Mouse (Mus musculus) midbrain, embryonic 15.5 days (tissue): ENCODE results near the gene D2hgdh. TPM values are rescaled to one million over a fixed set of nuclear protein-coding genes. Genes with fewer than 3 reads are reported as not detected.

Experiments
- ATAC-seq: fragments of 200-750 bp; cut with Nextera tagmentation; replicated peaks from 2 replicates; pipeline ENCODE4 v1.8.0; 2017; ENCODE audit warnings: moderate TSS enrichment
- H3K27ac ChIP-seq: fragments of 300-500 bp; sonication (generic); 2 replicates; pipeline ENCODE4 v1.5.1; 2015; ENCODE audit warnings: mild to moderate bottlenecking, inconsistent platforms
- H3K27me3 ChIP-seq: fragments of 300-500 bp; sonication (generic); replicated peaks from 2 replicates; pipeline ENCODE4 v1.6.1; 2015; ENCODE audit warnings: inconsistent platforms
- H3K36me3 ChIP-seq: fragments of 300-500 bp; sonication (generic); replicated peaks from 2 replicates; pipeline ENCODE4 v1.6.1; 2015; ENCODE audit warnings: inconsistent platforms
- H3K4me1 ChIP-seq: fragments of 300-500 bp; sonication (generic); 2 replicates; pipeline ENCODE4 v1.6.1; 2015; ENCODE audit warnings: inconsistent platforms
- H3K4me2 ChIP-seq: fragments of 300-500 bp; sonication (generic); 2 replicates; pipeline ENCODE4 v1.6.1; 2015; ENCODE audit warnings: inconsistent platforms, mild to moderate bottlenecking, moderate library complexity
- H3K4me3 ChIP-seq: fragments of 300-500 bp; sonication (generic); 2 replicates; pipeline ENCODE4 v1.5.1; 2015; ENCODE audit warnings: mild to moderate bottlenecking, inconsistent platforms
- H3K9ac ChIP-seq: fragments of 300-500 bp; sonication (generic); 2 replicates; pipeline ENCODE4 v1.6.1; 2015; ENCODE audit warnings: mild to moderate bottlenecking, inconsistent platforms
- H3K9me3 ChIP-seq: fragments of 300-500 bp; sonication (generic); 2 replicates; pipeline ENCODE4 v1.6.1; 2016; ENCODE audit warnings: inconsistent platforms
- WGBS: fragments of 180-500 bp; shearing (Covaris S2); methylation state at CpG from one replicate; pipeline ENCODE4 v1.1.7; 2015; ENCODE audit warnings: mixed read lengths; 5-methylcytosine and 5-hydroxymethylcytosine counted together
- polyA plus RNA-seq: library from polyadenylated mRNA; unstranded; fragments of >200 nt; fragmentation: Nextera tagmentation; extraction: Ambion mirVana; gene quantifications from 2 replicates; pipeline ENCODE4 v1.2.1, GENCODE M21; 2015

The D2hgdh gene
- 18.1 and 18.7 TPM in 2 replicates for polyA plus RNA-seq

DNA sequence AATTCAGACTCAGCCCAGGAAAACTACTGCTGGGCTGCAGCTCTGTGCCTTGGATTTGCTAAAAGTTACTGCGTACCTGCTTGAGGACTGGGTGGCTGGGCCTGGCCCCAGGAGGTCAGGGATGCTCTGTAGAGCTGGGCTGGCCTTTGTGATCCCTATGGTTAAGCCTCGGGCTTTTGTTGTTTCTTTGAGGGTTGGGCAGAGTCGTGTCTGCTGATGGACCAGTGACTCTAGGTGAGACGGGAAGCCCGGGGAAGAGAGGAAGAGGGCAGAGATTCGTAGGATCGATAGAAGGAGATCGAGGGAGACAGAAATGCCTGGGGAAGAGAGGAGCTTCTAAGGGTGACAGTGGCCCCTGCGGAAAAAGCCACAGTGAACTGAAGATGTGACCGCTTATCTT, at the start of gene D2hgdh:
Gene D2hgdh (plus strand): TSS at position 301 of the 400 bp plus-strand sequence.
- H3K9me3 ChIP-seq: no peaks in the 10 kb centered on the region
- H3K4me2 ChIP-seq: peak within 1 kb of the TSS; percentile 74
- ATAC-seq: peak; percentile 21
- peak within 1 kb of the TSS; percentile 98 for H3K27ac ChIP-seq
- WGBS: 2% methylated on average over 10 of the region's 10 CpGs
- no peaks in the 10 kb centered on the region for H3K27me3 ChIP-seq
- peaks cover 12% of the 10 kb centered on the region; the same call in 1 of the 2 replicates for H3K36me3 ChIP-seq
- peak within 1 kb of the TSS; percentile 61 for H3K4me3 ChIP-seq
- peak within 1 kb of the TSS; percentile 50 for H3K9ac ChIP-seq
- H3K4me1 ChIP-seq: peaks cover 17% of the 10 kb centered on the region

DNA sequence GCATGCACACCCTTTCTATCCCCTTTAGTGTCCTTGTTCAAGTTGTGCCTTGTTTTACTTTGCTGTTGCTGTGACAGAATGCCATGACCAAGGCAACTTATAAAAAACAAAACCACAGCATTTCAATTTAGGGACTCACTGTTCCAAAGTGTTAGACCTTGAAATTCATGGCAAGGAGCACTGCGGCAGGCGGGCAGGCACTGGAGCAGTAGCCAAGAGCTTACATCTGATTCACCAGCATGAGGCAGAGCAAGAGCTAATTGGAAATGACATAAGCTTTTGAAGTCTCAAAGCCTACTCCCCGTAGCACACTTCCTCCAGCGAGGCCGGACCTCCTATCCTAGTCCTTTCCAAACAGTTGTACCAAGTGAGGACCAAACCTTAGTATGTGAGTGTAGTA, 48.0 kb upstream of the D2hgdh start:
- Histone ChIP-seq H3K9ac (no peak overlapping the region), H3K9me3 (no peaks in the 10 kb centered on the region), H3K27me3 (no peaks in the 10 kb centered on the region), H3K27ac (no peak overlapping the region), H3K4me2 (no peak overlapping the region), H3K36me3 (peaks cover 60% of the 10 kb centered on the region), H3K4me3 (no peak overlapping the region), H3K4me1 (no peaks in the 10 kb centered on the region)
- no peak for ATAC-seq
- 79% methylated on average over 5 of the region's 5 CpGs for WGBS

GRCm38 (mm10) chr1:93786912-93787311, 37.8 kb upstream of the D2hgdh start:
- Histone ChIP-seq H3K4me3 (no peak overlapping the region), H3K9me3 (no peaks in the 10 kb centered on the region), H3K36me3 (peaks cover 81% of the 10 kb centered on the region), H3K27ac (no peak overlapping the region), H3K9ac (no peak overlapping the region), H3K4me2 (no peak overlapping the region), H3K27me3 (no peaks in the 10 kb centered on the region), H3K4me1 (no peaks in the 10 kb centered on the region)
- ATAC-seq: no peak
- 95% methylated on average over 2 of the region's 2 CpGs for WGBS

- peaks cover 47% of the 10 kb centered on the region for H3K36me3 ChIP-seq
- no peaks in the 10 kb centered on the region for H3K27me3 ChIP-seq
- WGBS: 93% methylated on average over 8 of the region's 8 CpGs
- no peak overlapping the region for H3K9ac ChIP-seq
- ATAC-seq: no peak
- H3K4me3 ChIP-seq: no peak overlapping the region
- H3K9me3 ChIP-seq: no peaks in the 10 kb centered on the region
- no peak overlapping the region for H3K4me2 ChIP-seq
- H3K4me1 ChIP-seq: peaks cover 2% of the 10 kb centered on the region; the same call in 1 of the 2 replicates
- H3K27ac ChIP-seq: no peak overlapping the region
Observed at GRCm38 (mm10) chr1:93794526-93794925, 30.2 kb upstream of the D2hgdh start.

- H3K9ac ChIP-seq: no peak overlapping the region
- WGBS: 84% methylated on average over 8 of the region's 8 CpGs
- peaks cover 5% of the 10 kb centered on the region for H3K4me1 ChIP-seq
- H3K27me3 ChIP-seq: no peaks in the 10 kb centered on the region
- H3K36me3 ChIP-seq: peaks cover 41% of the 10 kb centered on the region
- H3K4me3 ChIP-seq: no peak overlapping the region
- ATAC-seq: no peak
- H3K27ac ChIP-seq: no peak overlapping the region
- no peak overlapping the region for H3K4me2 ChIP-seq
- H3K9me3 ChIP-seq: no peaks in the 10 kb centered on the region
Observed at GRCm38 (mm10) chr1:93795886-93796285, 28.8 kb upstream of the D2hgdh start.

DNA sequence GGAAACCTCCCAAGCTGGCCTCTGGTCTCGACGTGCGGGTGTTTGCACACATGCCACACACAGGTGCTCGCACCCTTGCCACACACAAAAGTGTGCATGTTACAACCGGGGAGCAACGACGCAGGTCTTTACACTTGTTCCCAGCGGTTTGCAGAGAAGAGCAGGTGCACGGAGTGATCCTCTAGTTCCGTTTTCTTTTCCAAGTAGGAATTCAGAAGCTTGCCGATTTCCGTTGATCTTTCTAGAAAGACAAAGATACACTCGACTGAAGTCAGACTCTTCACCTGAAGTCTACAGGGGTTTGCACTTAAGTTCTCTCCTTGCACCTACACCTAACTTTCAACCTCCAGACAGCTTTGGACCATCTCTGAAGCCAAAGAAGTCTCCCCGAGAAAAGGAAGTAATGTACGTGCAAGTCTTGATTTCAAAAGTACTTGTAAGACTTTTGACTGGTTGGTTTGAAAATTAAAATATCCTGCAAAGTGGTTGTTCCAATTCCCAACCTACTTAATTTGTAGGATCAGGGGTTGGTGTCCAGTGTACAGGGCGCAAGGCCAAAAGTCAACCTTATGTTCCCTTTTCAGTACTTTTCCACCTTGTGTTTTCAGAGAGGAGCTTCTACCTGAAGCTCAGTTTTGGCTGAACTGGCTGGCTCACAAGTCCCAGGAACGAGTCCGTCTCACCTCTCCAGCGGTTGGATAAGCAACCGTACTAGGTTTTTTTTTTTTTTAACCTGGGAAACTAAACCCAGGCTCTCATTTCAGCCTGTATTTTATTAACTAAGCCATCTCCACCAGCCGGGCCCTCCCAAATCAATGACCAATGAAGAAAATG, 23.8 kb upstream of the D2hgdh start:
- Histone ChIP-seq H3K9me3 (no peaks in the 10 kb centered on the region), H3K27me3 (no peaks in the 10 kb centered on the region), H3K4me3 (peak overlapping the region; percentile 81), H3K9ac (peak overlapping the region; percentile 60), H3K36me3 (peaks cover 2% of the 10 kb centered on the region; the same call in 1 of the 2 replicates), H3K27ac (peak overlapping the region; percentile 78), H3K4me1 (peaks cover 35% of the 10 kb centered on the region), H3K4me2 (peak overlapping the region; percentile 66)
- WGBS: 76% methylated on average over 21 of the region's 21 CpGs
- no peak for ATAC-seq

GRCm38 (mm10) chr1:93801741-93802238, 22.9 kb upstream of the D2hgdh start, which contains the start of gene Dtymk:
Gene Dtymk, minus strand, starts transcription at chr1:93801934.
- under 1% methylated on average over 42 of the region's 42 CpGs for WGBS
- H3K9me3 ChIP-seq: no peaks in the 10 kb centered on the region

DNA sequence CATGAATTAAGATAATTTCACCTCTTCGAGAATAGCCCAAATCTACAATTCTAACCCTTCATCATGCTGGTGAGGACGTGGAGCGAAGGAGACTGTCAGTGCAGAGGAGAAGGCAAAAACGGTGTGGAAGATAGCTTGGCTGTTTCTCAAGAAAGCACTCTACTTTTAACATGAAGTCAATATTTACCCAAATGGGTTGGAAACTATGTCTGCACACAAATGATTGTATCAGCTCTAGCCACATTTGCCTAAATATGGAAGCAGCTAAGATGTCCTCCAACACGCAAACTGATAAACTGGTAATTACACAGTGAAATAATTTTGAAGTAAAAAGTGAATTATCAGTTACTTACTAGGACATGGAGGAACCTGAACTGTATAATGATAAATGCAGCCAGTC, 21.9 kb upstream of the D2hgdh start:
- peak overlapping the region; percentile 78 for H3K4me2 ChIP-seq
- WGBS: 88% methylated on average over 5 of the region's 5 CpGs
- peaks cover 32% of the 10 kb centered on the region for H3K4me1 ChIP-seq
- peaks cover 7% of the 10 kb centered on the region; the same call in 1 of the 2 replicates for H3K36me3 ChIP-seq
- 0 out of 2 replicates have a peak overlapping the region, but pooled peaks have one; percentile 98 for H3K27ac ChIP-seq
- H3K4me3 ChIP-seq: peak overlapping the region; percentile 84
- H3K9ac ChIP-seq: no peak overlapping the region
- H3K27me3 ChIP-seq: no peaks in the 10 kb centered on the region
- H3K9me3 ChIP-seq: no peaks in the 10 kb centered on the region
- no peak for ATAC-seq

More at GRCm38 (mm10) chr1:93801741-93802238, 22.9 kb upstream of the D2hgdh start, which contains the start of gene Dtymk:
- peak within 1 kb of the TSS; percentile 66 for H3K4me2 ChIP-seq
- peaks cover 7% of the 10 kb centered on the region; the same call in 1 of the 2 replicates for H3K36me3 ChIP-seq
- peaks cover 35% of the 10 kb centered on the region for H3K4me1 ChIP-seq
- peak; percentile 56 for ATAC-seq
- peak within 1 kb of the TSS; percentile 81 for H3K4me3 ChIP-seq
- no peaks in the 10 kb centered on the region for H3K27me3 ChIP-seq
- H3K27ac ChIP-seq: peak within 1 kb of the TSS; percentile 78
- peak within 1 kb of the TSS; percentile 60 for H3K9ac ChIP-seq

DNA sequence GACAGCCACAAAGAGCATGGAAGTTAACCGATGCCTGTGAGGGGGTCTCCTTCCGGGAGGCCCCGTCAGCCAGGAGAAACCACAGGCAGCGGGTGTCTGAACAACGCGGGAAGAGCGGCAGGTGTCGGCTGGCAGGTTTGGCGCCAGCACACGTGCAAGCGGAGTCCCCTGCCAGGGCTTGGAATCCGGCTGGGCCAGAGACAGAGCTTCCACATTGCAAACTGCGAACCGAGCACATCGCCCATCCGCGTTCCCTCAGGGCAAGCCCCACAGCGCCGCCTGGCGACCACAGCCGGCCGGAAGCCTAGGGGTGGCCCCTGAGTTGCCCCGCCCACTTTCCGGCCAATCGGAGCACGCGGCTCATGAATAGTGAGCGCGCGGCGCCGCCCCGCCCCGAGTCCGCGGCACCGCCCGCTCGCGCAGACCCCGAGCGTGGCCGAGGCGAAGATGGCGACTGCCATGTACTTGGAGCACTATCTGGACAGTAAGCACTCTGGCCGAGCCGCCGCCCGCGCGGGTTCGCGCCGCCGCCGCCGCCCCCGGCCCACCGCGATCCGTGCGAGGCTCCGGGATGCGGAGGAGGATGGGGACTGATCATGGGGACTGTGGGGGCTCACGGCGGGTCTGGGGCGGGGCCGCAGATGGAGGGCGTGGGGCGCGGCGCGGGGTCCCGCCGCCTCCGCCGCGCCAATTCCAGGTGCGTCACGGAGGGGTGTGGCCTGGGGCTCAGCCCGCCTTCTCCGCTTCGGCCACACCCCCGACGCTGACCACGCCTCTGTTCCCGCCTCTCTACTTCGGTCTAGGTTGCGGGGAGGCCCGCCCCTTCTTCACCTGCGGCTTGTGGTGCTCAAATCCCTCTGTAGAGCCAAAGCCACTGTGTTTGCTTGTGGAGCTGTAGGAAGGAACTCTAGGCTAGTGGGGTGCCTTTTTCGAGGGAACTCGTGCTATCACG, 20.9 kb upstream of the D2hgdh start, which contains the start of gene Ing5:
Gene Ing5 (plus strand): TSS at position 410 of the 952 bp plus-strand sequence.
- WGBS: under 1% methylated on average over 92 of the region's 94 CpGs
- H3K27me3 ChIP-seq: no peaks in the 10 kb centered on the region
- H3K9ac ChIP-seq: peak within 1 kb of the TSS; percentile 90
- H3K9me3 ChIP-seq: no peaks in the 10 kb centered on the region
- peaks cover 11% of the 10 kb centered on the region; the same call in 1 of the 2 replicates for H3K36me3 ChIP-seq
- peak within 1 kb of the TSS; percentile 84 for H3K4me3 ChIP-seq
- peaks cover 32% of the 10 kb centered on the region for H3K4me1 ChIP-seq
- H3K27ac ChIP-seq: peak within 1 kb of the TSS; percentile 98
- peak within 1 kb of the TSS; percentile 78 for H3K4me2 ChIP-seq
- ATAC-seq: peak; percentile 93

DNA sequence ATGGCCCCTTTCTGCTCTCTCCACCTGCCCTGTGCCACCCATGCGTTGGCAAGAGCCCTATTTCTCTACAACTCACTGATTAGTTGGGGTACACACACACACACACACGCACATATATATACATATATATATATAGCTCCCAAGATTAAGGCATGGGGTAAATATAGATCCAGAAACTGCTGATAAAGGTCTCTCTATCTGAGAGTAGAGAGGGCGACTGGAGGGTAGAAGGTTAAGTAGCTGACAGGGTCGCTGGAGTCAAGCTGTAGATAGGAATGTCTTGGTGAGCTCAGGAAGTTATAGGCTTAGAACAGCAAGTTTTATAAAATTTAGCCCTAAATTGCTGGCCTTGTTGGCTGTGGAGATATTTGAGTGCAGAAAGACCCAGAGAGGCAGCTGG, 19.9 kb upstream of the D2hgdh start:
- no peak for ATAC-seq

GRCm38 (mm10) chr1:93805221-93805951, 19.3 kb upstream of the D2hgdh start:
- 83% methylated on average over 5 of the region's 5 CpGs for WGBS
- Histone ChIP-seq H3K4me2 (peak overlapping the region; percentile 78; the same call in 1 of the 2 replicates), H3K9ac (no peak overlapping the region), H3K9me3 (no peaks in the 10 kb centered on the region), H3K27me3 (no peaks in the 10 kb centered on the region), H3K4me3 (no peak overlapping the region), H3K36me3 (peaks cover 12% of the 10 kb centered on the region; the same call in 1 of the 2 replicates), H3K4me1 (peaks cover 32% of the 10 kb centered on the region), H3K27ac (no peak overlapping the region)
- ATAC-seq: no peak

More for the DNA sequence above, 19.9 kb upstream of the D2hgdh start:
- peak overlapping the region; percentile 84 for H3K4me3 ChIP-seq
- peaks cover 12% of the 10 kb centered on the region; the same call in 1 of the 2 replicates for H3K36me3 ChIP-seq
- H3K9ac ChIP-seq: no peak overlapping the region
- peaks cover 32% of the 10 kb centered on the region for H3K4me1 ChIP-seq
- H3K9me3 ChIP-seq: no peaks in the 10 kb centered on the region
- H3K4me2 ChIP-seq: peak overlapping the region; percentile 78
- peak overlapping the region; percentile 98; the same call in 1 of the 2 replicates for H3K27ac ChIP-seq
- H3K27me3 ChIP-seq: no peaks in the 10 kb centered on the region
- 86% methylated on average over 4 of the region's 4 CpGs for WGBS
